Mouse (Mus musculus) limb, embryonic 13.5 days (tissue): ENCODE results near the gene Myo1e. TPM values are rescaled to one million over a fixed set of nuclear protein-coding genes. Genes with fewer than 3 reads are reported as not detected.

Source experiments
- ATAC-seq: fragments of 200-750 bp; cut with Nextera tagmentation; 2 replicates; pipeline ENCODE4 v1.8.0; 2017; ENCODE audit warnings: low read depth, moderate number of reproducible peaks, moderate TSS enrichment; ENCODE audit not compliant: low FRiP score
- H3K27ac ChIP-seq: fragments of 300-500 bp; sonication (generic); 2 replicates; pipeline ENCODE4 v1.5.1; 2015; ENCODE audit warnings: inconsistent platforms, mild to moderate bottlenecking, moderate library complexity
- H3K27me3 ChIP-seq: fragments of 300-500 bp; sonication (generic); 2 replicates; pipeline ENCODE4 v1.6.1; 2015; ENCODE audit warnings: mild to moderate bottlenecking, inconsistent platforms
- H3K36me3 ChIP-seq: fragments of 300-500 bp; sonication (generic); 2 replicates; pipeline ENCODE4 v1.6.1; 2015; ENCODE audit warnings: inconsistent platforms, mild to moderate bottlenecking, moderate library complexity
- H3K4me1 ChIP-seq: fragments of 300-500 bp; sonication (generic); 2 replicates; pipeline ENCODE4 v1.6.1; 2015; ENCODE audit warnings: inconsistent platforms
- H3K4me2 ChIP-seq: fragments of 300-500 bp; sonication (generic); replicated peaks from 2 replicates; pipeline ENCODE4 v1.6.1; 2015; ENCODE audit warnings: inconsistent platforms, mild to moderate bottlenecking, moderate library complexity
- H3K4me3 ChIP-seq: fragments of 300-500 bp; sonication (generic); 2 replicates; pipeline ENCODE4 v1.5.1; 2015; ENCODE audit warnings: moderate library complexity, mild to moderate bottlenecking, inconsistent platforms
- H3K9ac ChIP-seq: fragments of 300-500 bp; sonication (generic); 2 replicates; pipeline ENCODE4 v1.6.1; 2015; ENCODE audit warnings: mild to moderate bottlenecking, inconsistent platforms
- H3K9me3 ChIP-seq: fragments of 300-500 bp; sonication (generic); 2 replicates; pipeline ENCODE4 v1.6.1; 2016; ENCODE audit warnings: inconsistent platforms
- WGBS: fragments of 180-500 bp; shearing (Covaris S2); methylation state at CpG from one replicate; pipeline ENCODE4 v1.1.7; 2015; 5-methylcytosine and 5-hydroxymethylcytosine counted together
- polyA plus RNA-seq: library from polyadenylated mRNA; unstranded; fragments of >200 nt; fragmentation: Nextera tagmentation; extraction: Ambion mirVana; gene quantifications from 2 replicates; pipeline ENCODE4 v1.2.1, GENCODE M21; 2015

The Myo1e gene
- polyA plus RNA-seq, 1 experiment from 2014 or later = 23.7 TPM

DNA sequence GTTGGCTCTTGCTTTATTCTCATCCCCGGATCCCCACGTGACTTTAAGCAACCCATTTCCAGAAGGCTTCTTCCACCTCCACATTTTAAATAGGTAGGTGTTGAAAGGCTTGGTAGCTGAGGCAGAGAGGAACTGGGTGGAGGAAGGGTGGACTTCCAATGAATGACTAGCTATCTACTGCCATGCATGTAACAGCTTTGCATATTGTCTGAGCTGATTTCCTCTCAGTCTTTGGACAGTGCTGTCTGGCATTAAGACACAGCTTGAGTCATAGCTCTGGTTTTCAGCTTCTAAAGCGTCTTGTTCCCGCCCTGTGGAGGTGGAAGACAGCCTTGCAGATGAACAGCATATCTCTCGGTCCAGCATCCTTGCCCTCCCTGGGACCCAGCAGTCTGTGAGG lies 54.5 kb downstream of the Myo1e start:
- ATAC-seq = no peak
- no peak overlapping the region for H3K9ac ChIP-seq
- H3K36me3 ChIP-seq = no peaks in the 10 kb centered on the region
- no peaks in the 10 kb centered on the region for H3K27me3 ChIP-seq
- H3K9me3 ChIP-seq = no peaks in the 10 kb centered on the region
- WGBS = 71% methylated on average over 5 of the region's 5 CpGs
- H3K4me2 ChIP-seq = no peak overlapping the region
- H3K27ac ChIP-seq = no peak overlapping the region; the same call in 1 of the 2 replicates
- no peak overlapping the region for H3K4me3 ChIP-seq
- peaks cover 60% of the 10 kb centered on the region for H3K4me1 ChIP-seq

DNA sequence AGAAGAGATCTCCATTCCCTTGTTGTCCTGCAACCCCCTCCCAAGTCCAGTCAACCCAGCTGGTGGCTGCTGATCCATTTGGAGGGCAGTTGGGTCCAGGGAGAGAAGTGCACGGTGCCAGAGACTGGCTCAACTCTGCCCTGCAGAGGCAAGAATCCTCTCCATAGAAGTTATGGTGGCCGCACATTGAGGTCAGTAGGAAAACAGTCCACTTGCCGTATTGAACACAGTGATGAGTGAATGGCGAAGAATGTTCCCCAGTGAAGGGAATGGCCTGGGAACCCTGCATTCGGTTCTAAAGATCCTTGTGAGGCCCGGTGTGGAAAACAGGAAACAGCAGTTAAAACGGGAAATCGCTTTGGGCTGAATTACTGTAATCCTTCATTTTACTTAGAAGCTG lies 56.0 kb downstream of the Myo1e start:
- H3K4me1 ChIP-seq = peaks cover 48% of the 10 kb centered on the region

DNA sequence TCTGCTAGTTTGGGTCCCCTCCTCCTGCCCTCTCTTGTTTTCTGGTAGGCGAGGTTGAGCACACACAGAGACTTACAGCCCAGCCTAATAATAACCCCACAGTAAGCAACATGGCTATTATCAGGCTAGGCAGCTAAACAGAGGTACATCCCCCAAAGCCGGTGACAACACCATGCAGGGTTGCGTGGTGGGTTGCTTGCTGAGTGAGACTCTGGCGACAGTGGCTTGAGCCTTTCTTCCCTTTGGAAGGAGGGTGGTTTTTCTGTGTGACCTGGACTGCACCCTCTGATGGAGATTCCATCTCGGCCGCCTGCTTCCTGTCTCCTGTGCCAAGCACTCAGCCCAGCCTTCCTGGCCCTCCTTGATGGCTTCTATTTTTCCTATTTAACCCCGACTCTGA lies 56.6 kb downstream of the Myo1e start:
- H3K27me3 ChIP-seq = no peaks in the 10 kb centered on the region
- peaks cover 46% of the 10 kb centered on the region for H3K4me1 ChIP-seq
- no peaks in the 10 kb centered on the region for H3K36me3 ChIP-seq
- H3K9ac ChIP-seq = no peak overlapping the region
- H3K9me3 ChIP-seq = no peaks in the 10 kb centered on the region
- no peak overlapping the region for H3K4me3 ChIP-seq
- H3K27ac ChIP-seq = peak overlapping the region; percentile 12; the same call in 1 of the 2 replicates
- peak overlapping the region; percentile 5; the same call in 1 of the 2 replicates for H3K4me2 ChIP-seq
- WGBS = 36% methylated on average over 7 of the region's 7 CpGs
- no peak for ATAC-seq

More for the DNA sequence above, 56.0 kb downstream of the Myo1e start:
- Histone ChIP-seq H3K27ac (peak overlapping the region; percentile 12; the same call in 1 of the 2 replicates), H3K36me3 (no peaks in the 10 kb centered on the region), H3K27me3 (no peaks in the 10 kb centered on the region), H3K4me3 (no peak overlapping the region), H3K9me3 (no peaks in the 10 kb centered on the region), H3K9ac (no peak overlapping the region), H3K4me2 (0 out of 2 replicates have a peak overlapping the region, but pooled peaks have one; percentile 5)
- ATAC-seq = no peak
- 35% methylated on average over 8 of the region's 8 CpGs for WGBS

DNA sequence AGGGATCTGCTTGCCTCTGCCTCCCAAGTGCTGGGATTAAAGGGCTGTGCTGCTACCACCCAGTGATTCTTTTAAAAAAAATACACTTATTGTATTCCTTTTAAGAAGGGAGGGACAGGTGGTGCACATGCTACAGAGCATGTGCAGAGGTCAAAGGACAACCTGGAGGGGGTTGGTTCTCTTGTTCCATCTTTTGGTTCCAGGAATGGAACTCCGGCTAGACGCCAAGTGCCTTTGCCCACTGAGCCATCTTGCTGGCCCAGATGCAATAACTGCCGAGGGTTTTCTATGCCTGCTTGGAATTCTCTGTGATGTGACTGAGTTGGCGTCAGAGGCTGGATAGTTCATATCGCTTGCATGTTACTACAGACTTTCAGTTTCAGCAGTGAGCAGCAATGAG lies 58.4 kb downstream of the Myo1e start:
- H3K4me1 ChIP-seq = peaks cover 51% of the 10 kb centered on the region
- H3K4me2 ChIP-seq = no peak overlapping the region
- WGBS = 88% methylated on average over 5 of the region's 5 CpGs
- no peak overlapping the region for H3K4me3 ChIP-seq
- H3K9ac ChIP-seq = no peak overlapping the region
- H3K27me3 ChIP-seq = no peaks in the 10 kb centered on the region
- no peaks in the 10 kb centered on the region for H3K9me3 ChIP-seq
- no peaks in the 10 kb centered on the region for H3K36me3 ChIP-seq
- no peak for ATAC-seq
- no peak overlapping the region for H3K27ac ChIP-seq

DNA sequence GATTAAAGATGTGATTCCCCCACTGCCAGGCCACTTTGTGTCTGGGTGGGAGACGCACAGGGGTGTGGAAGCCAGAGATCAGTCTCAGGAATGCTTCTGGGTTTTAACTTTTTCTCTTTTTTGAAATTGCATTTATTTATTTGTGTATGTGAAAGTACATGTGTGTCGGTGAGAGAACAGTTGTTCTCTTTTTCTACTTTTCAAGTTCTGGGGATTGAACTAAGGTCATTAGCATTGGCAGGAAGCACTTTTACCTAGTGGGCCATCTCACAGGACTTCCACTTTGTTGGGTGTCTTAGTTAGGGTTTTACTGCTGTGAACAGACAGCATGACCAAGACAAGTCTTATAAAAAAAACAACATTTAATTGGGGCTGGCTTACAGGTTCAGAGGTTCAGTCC lies 59.0 kb downstream of the Myo1e start:
- WGBS = 82% methylated on average over 2 of the region's 2 CpGs
- Histone ChIP-seq H3K4me1 (peaks cover 46% of the 10 kb centered on the region), H3K9ac (no peak overlapping the region), H3K27me3 (no peaks in the 10 kb centered on the region), H3K4me3 (no peak overlapping the region), H3K36me3 (no peaks in the 10 kb centered on the region), H3K9me3 (no peaks in the 10 kb centered on the region), H3K27ac (no peak overlapping the region), H3K4me2 (no peak overlapping the region)
- no peak for ATAC-seq

DNA sequence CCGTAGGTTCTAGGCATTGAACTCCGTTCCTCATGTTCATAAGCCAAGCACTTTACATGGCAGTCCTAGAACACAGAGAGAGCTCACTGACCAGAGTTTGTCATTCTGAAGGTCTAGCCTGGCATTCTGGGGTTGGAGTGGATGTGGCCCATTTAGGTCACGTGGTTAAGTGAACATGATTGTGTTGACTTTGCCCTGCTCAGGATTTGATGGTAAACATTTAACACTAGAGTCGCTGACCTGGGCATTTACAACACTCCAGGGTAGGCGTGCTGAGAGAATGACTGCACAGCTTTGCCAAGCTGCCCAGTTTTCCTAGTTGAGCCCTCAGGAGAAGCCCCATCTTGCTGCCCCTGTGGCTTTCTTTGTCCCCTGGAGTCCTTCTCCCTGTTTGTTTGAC lies 60.0 kb downstream of the Myo1e start:
- ATAC-seq = no peak
- H3K4me3 ChIP-seq = no peak overlapping the region
- no peaks in the 10 kb centered on the region for H3K36me3 ChIP-seq

DNA sequence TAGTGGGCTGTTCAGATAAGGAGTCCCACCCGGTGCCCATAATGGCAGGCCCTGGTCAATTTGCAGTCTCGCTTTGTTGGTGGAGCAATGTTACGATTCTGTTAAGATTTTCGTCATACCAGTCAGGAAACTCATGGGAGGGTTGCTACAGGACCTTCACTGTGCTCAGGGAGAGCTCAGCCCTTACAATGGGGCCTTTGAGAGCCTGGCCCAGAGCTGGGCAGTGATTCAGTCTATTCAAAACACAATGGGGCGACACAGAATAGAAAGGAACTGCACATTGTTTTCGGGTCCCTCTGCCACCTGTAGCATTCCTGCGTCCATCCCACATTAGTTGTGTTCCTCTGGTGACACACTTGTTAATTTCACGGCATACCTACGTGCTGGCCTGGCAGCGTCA lies 62.2 kb downstream of the Myo1e start:
- H3K36me3 ChIP-seq = no peaks in the 10 kb centered on the region
- H3K27me3 ChIP-seq = no peaks in the 10 kb centered on the region
- 66% methylated on average over 10 of the region's 10 CpGs for WGBS
- no peak overlapping the region for H3K4me3 ChIP-seq
- 0 out of 2 replicates have a peak overlapping the region, but pooled peaks have one; percentile 0 for H3K4me2 ChIP-seq
- H3K9ac ChIP-seq = no peak overlapping the region
- H3K27ac ChIP-seq = peak overlapping the region; percentile 75; the same call in 1 of the 2 replicates
- no peak for ATAC-seq
- H3K9me3 ChIP-seq = no peaks in the 10 kb centered on the region
- H3K4me1 ChIP-seq = peaks cover 19% of the 10 kb centered on the region; the same call in 1 of the 2 replicates

More for the DNA sequence above, 60.0 kb downstream of the Myo1e start:
- H3K4me1 ChIP-seq = peaks cover 36% of the 10 kb centered on the region
- no peaks in the 10 kb centered on the region for H3K27me3 ChIP-seq
- no peak overlapping the region for H3K4me2 ChIP-seq
- 85% methylated on average over 5 of the region's 5 CpGs for WGBS
- no peak overlapping the region for H3K9ac ChIP-seq
- no peaks in the 10 kb centered on the region for H3K9me3 ChIP-seq
- no peak overlapping the region for H3K27ac ChIP-seq

DNA sequence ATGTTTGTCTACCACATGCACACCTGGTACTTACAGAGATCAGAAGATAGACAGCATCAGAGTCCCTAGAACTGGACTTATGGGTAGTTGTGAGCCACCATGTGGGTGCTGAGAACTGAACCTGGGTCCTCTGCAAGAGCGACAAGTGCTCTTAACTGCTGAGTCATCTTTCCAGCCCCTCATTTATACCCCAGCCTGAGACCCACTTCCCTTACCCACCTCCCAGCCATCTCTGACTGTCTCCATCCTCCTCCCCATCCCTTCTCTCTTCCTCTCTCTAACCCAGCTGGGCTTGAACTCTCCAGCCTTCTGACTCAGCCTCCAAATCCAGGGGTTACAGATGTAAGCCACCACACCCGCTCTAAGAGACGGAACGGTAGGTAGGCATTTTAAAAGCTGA lies 63.3 kb downstream of the Myo1e start:
- WGBS = 86% methylated on average over 4 of the region's 4 CpGs
- Histone ChIP-seq H3K4me3 (no peak overlapping the region), H3K9ac (no peak overlapping the region), H3K4me2 (no peak overlapping the region), H3K4me1 (peaks cover 20% of the 10 kb centered on the region; the same call in 1 of the 2 replicates), H3K9me3 (no peaks in the 10 kb centered on the region), H3K27me3 (no peaks in the 10 kb centered on the region), H3K27ac (0 out of 2 replicates have a peak overlapping the region, but pooled peaks have one; percentile 3), H3K36me3 (no peaks in the 10 kb centered on the region)
- no peak for ATAC-seq

DNA sequence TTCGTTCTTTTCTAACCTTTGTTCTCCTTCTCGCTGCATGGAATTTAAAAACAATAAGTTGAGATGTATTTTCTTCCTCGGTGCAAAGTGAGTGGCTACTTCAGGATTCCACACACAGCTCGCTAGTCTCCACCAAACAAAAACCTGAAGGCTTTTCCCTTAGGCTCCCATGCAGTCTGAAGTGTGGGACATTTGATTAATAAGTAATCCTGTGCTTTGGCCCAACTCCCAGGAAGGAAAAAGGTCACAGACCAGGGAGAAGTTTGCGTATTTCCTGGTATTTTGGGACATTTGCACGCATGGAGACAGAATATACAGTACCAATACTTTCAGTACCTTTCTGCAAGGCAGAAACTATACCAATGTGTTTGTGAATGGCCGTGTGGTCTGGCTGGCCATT lies 64.0 kb downstream of the Myo1e start:
- no peaks in the 10 kb centered on the region for H3K27me3 ChIP-seq
- peaks cover 23% of the 10 kb centered on the region; the same call in 1 of the 2 replicates for H3K4me1 ChIP-seq
- no peaks in the 10 kb centered on the region for H3K36me3 ChIP-seq
- no peak overlapping the region for H3K4me3 ChIP-seq
- H3K27ac ChIP-seq = no peak overlapping the region
- no peaks in the 10 kb centered on the region for H3K9me3 ChIP-seq
- no peak overlapping the region for H3K4me2 ChIP-seq
- 79% methylated on average over 7 of the region's 7 CpGs for WGBS
- H3K9ac ChIP-seq = no peak overlapping the region
- no peak for ATAC-seq

DNA sequence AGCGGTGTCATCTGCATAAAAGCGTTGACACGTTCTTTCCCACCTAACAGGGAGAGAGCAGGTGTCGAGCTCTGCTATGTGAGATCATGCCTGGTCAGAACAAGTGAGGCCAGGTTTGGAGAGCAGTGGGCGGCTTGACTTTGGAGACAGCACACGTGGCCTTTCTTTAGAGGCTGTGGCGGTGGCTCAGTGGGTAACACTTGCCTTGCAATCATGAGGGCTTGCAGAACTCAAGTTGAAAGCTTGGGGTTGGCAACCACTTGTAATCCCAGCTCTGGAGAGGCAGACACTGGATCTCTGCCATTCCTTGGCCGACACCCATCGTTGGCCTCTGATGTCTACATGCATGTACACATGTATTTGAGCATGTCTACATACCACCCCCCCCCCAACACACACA lies 64.5 kb downstream of the Myo1e start:
- no peak for ATAC-seq
- 90% methylated on average over 9 of the region's 9 CpGs for WGBS
- no peak overlapping the region for H3K4me2 ChIP-seq
- H3K9ac ChIP-seq = no peak overlapping the region
- peaks cover 23% of the 10 kb centered on the region; the same call in 1 of the 2 replicates for H3K4me1 ChIP-seq
- no peaks in the 10 kb centered on the region for H3K36me3 ChIP-seq
- H3K27ac ChIP-seq = no peak overlapping the region
- no peaks in the 10 kb centered on the region for H3K9me3 ChIP-seq
- no peak overlapping the region for H3K4me3 ChIP-seq
- H3K27me3 ChIP-seq = no peaks in the 10 kb centered on the region

DNA sequence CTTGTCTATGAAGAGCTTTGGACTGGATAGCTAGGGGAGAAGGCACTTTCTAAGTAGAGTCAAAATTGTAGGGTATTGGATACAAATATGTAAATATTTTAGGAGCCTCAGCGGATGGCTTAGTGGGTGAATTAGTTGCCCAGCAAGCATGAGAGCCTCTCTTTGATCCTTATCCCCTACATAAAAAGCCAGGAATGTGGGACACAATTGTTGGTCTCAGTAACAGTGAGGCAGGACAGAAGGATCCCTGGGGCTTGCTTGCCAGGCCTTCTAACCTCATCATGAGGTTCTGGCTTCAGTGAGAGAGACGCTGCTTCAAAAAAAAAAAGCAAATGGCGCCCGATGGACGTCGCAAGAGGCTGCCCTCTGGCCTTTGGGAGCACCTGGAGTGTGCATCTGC lies 66.9 kb downstream of the Myo1e start:
- H3K4me2 ChIP-seq = no peak overlapping the region
- H3K9me3 ChIP-seq = no peaks in the 10 kb centered on the region
- no peak overlapping the region for H3K27ac ChIP-seq
- no peak overlapping the region for H3K9ac ChIP-seq
- H3K27me3 ChIP-seq = no peaks in the 10 kb centered on the region
- no peak for ATAC-seq
- H3K36me3 ChIP-seq = no peaks in the 10 kb centered on the region
- no peak overlapping the region for H3K4me3 ChIP-seq
- peaks cover 20% of the 10 kb centered on the region; the same call in 1 of the 2 replicates for H3K4me1 ChIP-seq
- WGBS = 85% methylated on average over 6 of the region's 6 CpGs

DNA sequence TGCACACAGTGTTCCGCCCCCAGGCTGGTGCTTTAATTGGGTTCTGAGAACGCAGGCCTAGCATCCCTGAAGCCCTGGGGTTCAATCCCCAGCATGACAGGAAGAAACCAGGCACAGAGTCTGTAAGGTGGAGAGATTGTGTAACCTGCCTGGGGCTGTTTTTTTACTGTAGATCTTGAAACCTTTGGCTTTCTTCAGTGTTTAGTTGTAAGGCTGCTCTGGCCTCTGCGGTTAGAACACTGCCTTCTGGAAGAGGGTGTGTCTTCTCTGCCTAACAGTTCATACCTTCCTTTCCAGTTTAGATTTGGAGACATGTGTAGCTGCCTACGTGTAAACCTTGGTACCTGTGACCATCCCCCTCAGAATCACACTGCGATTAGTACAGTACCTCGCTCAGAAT lies 67.3 kb downstream of the Myo1e start:
- Histone ChIP-seq H3K27me3 (no peaks in the 10 kb centered on the region), H3K27ac (no peak overlapping the region), H3K9me3 (no peaks in the 10 kb centered on the region), H3K36me3 (no peaks in the 10 kb centered on the region), H3K4me1 (peaks cover 16% of the 10 kb centered on the region; the same call in 1 of the 2 replicates), H3K4me3 (no peak overlapping the region), H3K9ac (no peak overlapping the region), H3K4me2 (no peak overlapping the region)
- no peak for ATAC-seq
- WGBS = 83% methylated on average over 6 of the region's 6 CpGs

DNA sequence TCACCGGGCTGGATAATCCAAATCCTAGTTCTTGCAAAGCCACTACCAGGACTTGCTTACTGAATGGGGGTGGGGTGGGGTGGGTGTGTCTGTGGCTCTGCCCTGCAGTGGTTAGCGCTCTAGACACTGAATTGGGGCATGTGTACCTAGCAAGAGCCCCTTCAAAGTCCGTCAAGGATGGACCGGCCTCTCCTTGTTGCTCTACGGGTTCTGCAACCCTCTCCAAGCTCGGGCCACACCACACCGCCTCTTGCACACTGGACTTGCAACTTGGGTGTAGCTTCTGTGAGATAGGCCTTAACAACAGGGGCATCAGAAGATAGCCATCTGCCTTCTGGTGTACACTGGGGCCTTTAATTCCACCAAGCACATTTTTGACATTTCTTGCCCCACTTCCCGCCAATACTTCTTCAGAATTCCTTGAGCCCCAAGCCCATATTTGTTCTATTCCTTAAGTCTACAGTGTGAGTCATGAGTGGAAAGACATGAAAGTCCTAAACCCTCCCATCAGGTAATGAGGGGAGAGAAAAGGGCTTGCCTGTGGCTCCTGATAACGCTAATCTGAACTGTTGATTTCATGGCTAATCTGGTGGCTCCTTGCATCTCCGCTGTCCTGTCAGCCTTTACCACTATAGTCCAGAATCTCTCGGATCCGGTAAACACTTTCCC lies 67.9 kb downstream of the Myo1e start:
- Histone ChIP-seq H3K4me1 (peaks cover 11% of the 10 kb centered on the region; the same call in 1 of the 2 replicates), H3K36me3 (no peaks in the 10 kb centered on the region), H3K4me3 (no peak overlapping the region), H3K4me2 (no peak overlapping the region), H3K9me3 (no peaks in the 10 kb centered on the region), H3K27ac (no peak overlapping the region), H3K27me3 (no peaks in the 10 kb centered on the region), H3K9ac (no peak overlapping the region)
- no peak for ATAC-seq
- WGBS = 93% methylated on average over 12 of the region's 12 CpGs
